Mouse (Mus musculus): ENCODE measurements around the gene Clca2. TPM values are rescaled to one million over a fixed set of nuclear protein-coding genes. Genes with fewer than 3 reads are reported as not detected.

The Clca2 gene
- 0.65 and 1.8 TPM in 2 replicates for polyA plus RNA-seq (2012; rRNA removed)
- 0.37 and 0.87 TPM in 2 replicates for polyA plus RNA-seq (2014; fragmentation: Nextera tagmentation; extraction: Ambion mirVana)

- no peaks in the 10 kb centered on the region for H3K27me3 ChIP-seq (ENCODE audit: control insufficient read depth, insufficient read depth, low read length)
- 65% methylated on average over 6 of the region's 6 CpGs for WGBS
- DNase-seq (ENCODE audit: low spot score) (no peak), ATAC-seq (ENCODE audit: low FRiP score, low read depth) (no peak)
- H3K9ac ChIP-seq (ENCODE audit: low read depth, low read length, severe bottlenecking): no peak within 1 kb of the TSS
- TF ChIP-seq POLR2A (IDR thresholded peaks at IDR 0.05; ENCODE audit: borderline replicate concordance, extremely low read depth, insufficient read depth, insufficient read length): no peak
- H3K36me3 ChIP-seq (ENCODE audit: control insufficient read depth, insufficient read depth, low read length): no peaks in the 10 kb centered on the region
- H3K27ac ChIP-seq (replicated peaks; ENCODE audit: low read depth, low read length): no peak within 1 kb of the TSS
- no peaks in the 10 kb centered on the region for H3K9me3 ChIP-seq (ENCODE audit: control insufficient read depth, low read length)
- no peak within 1 kb of the TSS for H3K4me3 ChIP-seq (replicated peaks; ENCODE audit: low read length)
- H3K4me2 ChIP-seq (replicated peaks; ENCODE audit: low read depth, low read length, severe bottlenecking): no peak within 1 kb of the TSS
- H3K4me1 ChIP-seq (ENCODE audit: control insufficient read depth, insufficient read depth, low read length): no peaks in the 10 kb centered on the region
Measured at GRCm38 (mm10) chr3:145099291-145099690, at the start of gene Clca2. TSS of gene Clca2 (minus strand) at chr3:145099443.

GRCm38 (mm10) chr3:145147952-145148351, 48.7 kb upstream of the Clca2 start:
- TF ChIP-seq POLR2A (IDR thresholded peaks at IDR 0.05; ENCODE audit: borderline replicate concordance, extremely low read depth, insufficient read depth, insufficient read length): no peak
- peaks cover 5% of the 10 kb centered on the region; the same call in 1 of the 2 replicates for H3K36me3 ChIP-seq (ENCODE audit: control insufficient read depth, insufficient read depth, low read length)
- H3K27me3 ChIP-seq (ENCODE audit: control insufficient read depth, insufficient read depth, low read length): no peaks in the 10 kb centered on the region
- DNase-seq (ENCODE audit: low spot score): no peak
- H3K4me2 ChIP-seq (replicated peaks; ENCODE audit: low read depth, low read length, severe bottlenecking): no peak overlapping the region
- H3K4me3 ChIP-seq (replicated peaks; ENCODE audit: low read length): no peak overlapping the region
- no peaks in the 10 kb centered on the region for H3K4me1 ChIP-seq (ENCODE audit: control insufficient read depth, insufficient read depth, low read length)
- no peak overlapping the region for H3K27ac ChIP-seq (replicated peaks; ENCODE audit: low read depth, low read length)
- H3K9me3 ChIP-seq (ENCODE audit: control insufficient read depth, low read length): no peaks in the 10 kb centered on the region
- H3K9ac ChIP-seq (ENCODE audit: low read depth, low read length, severe bottlenecking): no peak overlapping the region
- ATAC-seq (ENCODE audit: low FRiP score, low read depth): no peak

- Histone ChIP-seq H3K27ac (replicated peaks; ENCODE audit: low read depth, low read length) (no peak overlapping the region), H3K9me3 (ENCODE audit: control insufficient read depth, low read length) (no peaks in the 10 kb centered on the region), H3K4me1 (ENCODE audit: control insufficient read depth, insufficient read depth, low read length) (no peaks in the 10 kb centered on the region), H3K4me2 (replicated peaks; ENCODE audit: low read depth, low read length, severe bottlenecking) (no peak overlapping the region), H3K4me3 (replicated peaks; ENCODE audit: low read length) (no peak overlapping the region), H3K36me3 (ENCODE audit: control insufficient read depth, insufficient read depth, low read length) (peaks cover 5% of the 10 kb centered on the region; the same call in 1 of the 2 replicates), H3K9ac (ENCODE audit: low read depth, low read length, severe bottlenecking) (no peak overlapping the region), H3K27me3 (ENCODE audit: control insufficient read depth, insufficient read depth, low read length) (no peaks in the 10 kb centered on the region)
- WGBS: 84% methylated on average over 2 of the region's 2 CpGs
- TF ChIP-seq POLR2A (IDR thresholded peaks at IDR 0.05; ENCODE audit: borderline replicate concordance, extremely low read depth, insufficient read depth, insufficient read length): no peak
- no peak for ATAC-seq (ENCODE audit: low FRiP score, low read depth)
- DNase-seq (ENCODE audit: low spot score): no peak
Measured at GRCm38 (mm10) chr3:145147483-145147882, 48.2 kb upstream of the Clca2 start.

GRCm38 (mm10) chr3:145146871-145147270, 47.6 kb upstream of the Clca2 start:
- ATAC-seq (ENCODE audit: low FRiP score, low read depth): no peak

GRCm38 (mm10) chr3:145143856-145144255, 44.6 kb upstream of the Clca2 start:
- no peak for TF ChIP-seq POLR2A (IDR thresholded peaks at IDR 0.05; ENCODE audit: borderline replicate concordance, extremely low read depth, insufficient read depth, insufficient read length)
- ATAC-seq (ENCODE audit: low FRiP score, low read depth): no peak

More at GRCm38 (mm10) chr3:145146871-145147270, 47.6 kb upstream of the Clca2 start:
- no peaks in the 10 kb centered on the region for H3K9me3 ChIP-seq (ENCODE audit: control insufficient read depth, low read length)
- no peak overlapping the region for H3K27ac ChIP-seq (replicated peaks; ENCODE audit: low read depth, low read length)
- peaks cover 5% of the 10 kb centered on the region; the same call in 1 of the 2 replicates for H3K36me3 ChIP-seq (ENCODE audit: control insufficient read depth, insufficient read depth, low read length)
- no peak for TF ChIP-seq POLR2A (IDR thresholded peaks at IDR 0.05; ENCODE audit: borderline replicate concordance, extremely low read depth, insufficient read depth, insufficient read length)
- DNase-seq (ENCODE audit: low spot score): no peak
- H3K4me1 ChIP-seq (ENCODE audit: control insufficient read depth, insufficient read depth, low read length): no peaks in the 10 kb centered on the region
- 92% methylated on average over 9 of the region's 9 CpGs for WGBS
- H3K4me3 ChIP-seq (replicated peaks; ENCODE audit: low read length): no peak overlapping the region
- H3K4me2 ChIP-seq (replicated peaks; ENCODE audit: low read depth, low read length, severe bottlenecking): no peak overlapping the region
- no peaks in the 10 kb centered on the region for H3K27me3 ChIP-seq (ENCODE audit: control insufficient read depth, insufficient read depth, low read length)
- H3K9ac ChIP-seq (ENCODE audit: low read depth, low read length, severe bottlenecking): no peak overlapping the region

GRCm38 (mm10) chr3:145142925-145143324, 43.7 kb upstream of the Clca2 start:
- Histone ChIP-seq H3K9me3 (ENCODE audit: control insufficient read depth, low read length) (no peaks in the 10 kb centered on the region), H3K4me1 (ENCODE audit: control insufficient read depth, insufficient read depth, low read length) (no peaks in the 10 kb centered on the region), H3K36me3 (ENCODE audit: control insufficient read depth, insufficient read depth, low read length) (peaks cover 2% of the 10 kb centered on the region; the same call in 1 of the 2 replicates), H3K27me3 (ENCODE audit: control insufficient read depth, insufficient read depth, low read length) (no peaks in the 10 kb centered on the region), H3K9ac (ENCODE audit: low read depth, low read length, severe bottlenecking) (no peak overlapping the region), H3K27ac (replicated peaks; ENCODE audit: low read depth, low read length) (no peak overlapping the region), H3K4me2 (replicated peaks; ENCODE audit: low read depth, low read length, severe bottlenecking) (no peak overlapping the region), H3K4me3 (replicated peaks; ENCODE audit: low read length) (no peak overlapping the region)
- DNase-seq (ENCODE audit: low spot score) (no peak), ATAC-seq (ENCODE audit: low FRiP score, low read depth) (no peak)
- TF ChIP-seq POLR2A (IDR thresholded peaks at IDR 0.05; ENCODE audit: borderline replicate concordance, extremely low read depth, insufficient read depth, insufficient read length): no peak

More at GRCm38 (mm10) chr3:145143856-145144255, 44.6 kb upstream of the Clca2 start:
- H3K36me3 ChIP-seq (ENCODE audit: control insufficient read depth, insufficient read depth, low read length): peaks cover 2% of the 10 kb centered on the region; the same call in 1 of the 2 replicates
- DNase-seq (ENCODE audit: low spot score): no peak
- H3K9ac ChIP-seq (ENCODE audit: low read depth, low read length, severe bottlenecking): no peak overlapping the region
- WGBS: 86% methylated on average over 10 of the region's 10 CpGs
- H3K27ac ChIP-seq (replicated peaks; ENCODE audit: low read depth, low read length): no peak overlapping the region
- H3K9me3 ChIP-seq (ENCODE audit: control insufficient read depth, low read length): no peaks in the 10 kb centered on the region
- no peaks in the 10 kb centered on the region for H3K4me1 ChIP-seq (ENCODE audit: control insufficient read depth, insufficient read depth, low read length)
- no peaks in the 10 kb centered on the region for H3K27me3 ChIP-seq (ENCODE audit: control insufficient read depth, insufficient read depth, low read length)
- H3K4me3 ChIP-seq (replicated peaks; ENCODE audit: low read length): no peak overlapping the region
- H3K4me2 ChIP-seq (replicated peaks; ENCODE audit: low read depth, low read length, severe bottlenecking): no peak overlapping the region

Measured in limb, embryonic 14.5 days (tissue).